Comparison of ENCODE assay signal across 8 mouse cellular contexts in genomic region chr12:102704457-102705198, GRCm38 (mm10). TPM values are rescaled to one million over a fixed set of nuclear protein-coding genes. Genes with fewer than 3 reads are reported as not detected.
DNase-seq lines count a peak whose midpoint lies in the region; ATAC-seq and TF ChIP-seq lines count a peak whose summit lies in the region.

Gene Itpk1, minus strand, starts transcription at chr12:102704930.

- peaks cover 6% of the 10 kb centered on the region; the same call in 1 of the 2 replicates for H3K4me1 ChIP-seq in heart, adult 2 months (ENCODE audit: control insufficient read depth, insufficient read depth, low read length)
- H3K4me1 ChIP-seq in intestine, embryonic 16.5 days (ENCODE audit: control insufficient read depth, insufficient read depth, low read length): peaks cover 59% of the 10 kb centered on the region
- H3K4me1 ChIP-seq in limb, embryonic 13.5 days: peaks cover 45% of the 10 kb centered on the region
- peaks cover 42% of the 10 kb centered on the region for H3K4me1 ChIP-seq in midbrain, embryonic 13.5 days (replicated peaks)

- peak within 1 kb of the TSS; percentile 70 for H3K4me3 ChIP-seq in heart, adult 2 months
- peak within 1 kb of the TSS; percentile 84 for H3K4me3 ChIP-seq in intestine, embryonic 16.5 days (ENCODE audit: low read length)
- H3K4me3 ChIP-seq in limb, embryonic 13.5 days: peak within 1 kb of the TSS; percentile 68
- peak within 1 kb of the TSS; percentile 75 for H3K4me3 ChIP-seq in midbrain, embryonic 13.5 days (replicated peaks)

- H3K27me3 ChIP-seq in heart, adult 2 months (ENCODE audit: control insufficient read depth, insufficient read depth, low read length): no peaks in the 10 kb centered on the region
- no peaks in the 10 kb centered on the region for H3K27me3 ChIP-seq in intestine, embryonic 16.5 days (replicated peaks; ENCODE audit: control insufficient read depth, insufficient read depth, low read length)
- no peaks in the 10 kb centered on the region for H3K27me3 ChIP-seq in limb, embryonic 13.5 days
- 0 out of 2 replicates have a peak, but pooled peaks cover 6% of the 10 kb centered on the region for H3K27me3 ChIP-seq in midbrain, embryonic 13.5 days

- H3K79me2 ChIP-seq in heart, adult 2 months (replicated peaks; ENCODE audit: control insufficient read depth, insufficient read depth, low read length): no peaks in the 10 kb centered on the region

- no peak for TF ChIP-seq CTCF in heart, adult 2 months (IDR thresholded peaks at IDR 0.05)

- H3K4me2 ChIP-seq in intestine, embryonic 16.5 days (ENCODE audit: low read depth, low read length): peak within 1 kb of the TSS; percentile 91
- H3K4me2 ChIP-seq in limb, embryonic 13.5 days (replicated peaks): peak within 1 kb of the TSS; percentile 92
- peak within 1 kb of the TSS; percentile 89 for H3K4me2 ChIP-seq in midbrain, embryonic 13.5 days (replicated peaks)

- peak; percentile 89 for ATAC-seq in intestine, embryonic 16.5 days
- ATAC-seq in limb, embryonic 13.5 days (ENCODE audit: low FRiP score, low read depth): peak; percentile 91
- ATAC-seq in midbrain, embryonic 13.5 days: peak; percentile 83

- peak in 1 of 2 experiments; percentile 51 for DNase-seq in heart, adult 2 months
- no peak for DNase-seq in heart, adult 9 months (ENCODE audit: low spot score in 2 of 2)
- DNase-seq in cerebellum, postnatal 10 days: peak; percentile 72 to 78
- peak; percentile 35 to 49 for DNase-seq in frontal cortex, postnatal 36 days (ENCODE audit: low spot score in 2 of 2)
- peak; percentile 60 to 85 for DNase-seq in spleen, postnatal 4 days (ENCODE audit: low spot score in 2 of 2)

- TF ChIP-seq EP300 in heart, adult 2 months (IDR thresholded peaks at IDR 0.05; ENCODE audit: insufficient read depth, low read depth, low read length): no peak

- WGBS in heart, adult 2 months: 4% methylated on average over 99 of the region's 105 CpGs
- under 1% methylated on average over 78 of the region's 105 CpGs for WGBS in intestine, embryonic 16.5 days
- under 1% methylated on average over 61 of the region's 105 CpGs for WGBS in limb, embryonic 13.5 days
- WGBS in midbrain, embryonic 13.5 days: 0% methylated on average over 52 of the region's 105 CpGs

- 0 out of 2 replicates have a peak, but pooled peaks have one; percentile 35 for TF ChIP-seq POLR2A in heart, adult 2 months (IDR thresholded peaks at IDR 0.05; ENCODE audit: insufficient read depth, low read depth, low read length)

- H3K27ac ChIP-seq in heart, adult 2 months: peak within 1 kb of the TSS; percentile 89
- H3K27ac ChIP-seq in intestine, embryonic 16.5 days (ENCODE audit: low read length): peak within 1 kb of the TSS; percentile 92
- H3K27ac ChIP-seq in limb, embryonic 13.5 days: peak within 1 kb of the TSS; percentile 73; the same call in 1 of the 2 replicates
- H3K27ac ChIP-seq in midbrain, embryonic 13.5 days: peak within 1 kb of the TSS; percentile 89

- intact Hi-C loops in heart, adult 2 months (cut with DNase I): loop anchor here (2.0 to 10.0 kb wide), 5 partner anchors 32 to 360 kb away; partner anchors contain the start of genes Btbd7, Moap1 and Tmem251

- H3K9me3 ChIP-seq in intestine, embryonic 16.5 days (ENCODE audit: control insufficient read depth, low read length): no peaks in the 10 kb centered on the region
- H3K9me3 ChIP-seq in limb, embryonic 13.5 days: no peaks in the 10 kb centered on the region
- no peaks in the 10 kb centered on the region for H3K9me3 ChIP-seq in midbrain, embryonic 13.5 days

- peak within 1 kb of the TSS; percentile 81 for H3K9ac ChIP-seq in heart, adult 2 months (ENCODE audit: low read depth, low read length)
- H3K9ac ChIP-seq in intestine, embryonic 16.5 days (ENCODE audit: low read depth, low read length): peak within 1 kb of the TSS; percentile 87
- peak within 1 kb of the TSS; percentile 84 for H3K9ac ChIP-seq in limb, embryonic 13.5 days
- H3K9ac ChIP-seq in midbrain, embryonic 13.5 days (replicated peaks): peak within 1 kb of the TSS; percentile 81

- no peaks in the 10 kb centered on the region for H3K36me3 ChIP-seq in heart, adult 2 months (ENCODE audit: control insufficient read depth, insufficient read depth, low read length)
- H3K36me3 ChIP-seq in intestine, embryonic 16.5 days (ENCODE audit: control insufficient read depth, insufficient read depth, low read length): no peaks in the 10 kb centered on the region
- H3K36me3 ChIP-seq in limb, embryonic 13.5 days: no peaks in the 10 kb centered on the region
- H3K36me3 ChIP-seq in midbrain, embryonic 13.5 days: no peaks in the 10 kb centered on the region

RNA-seq across cellular contexts. Expression of gene Itpk1, which starts in this region (rescaled TPM):
- total RNA-seq in heart, adult 2 months (2021): 1 to 10 TPM; 7.9 to 9.5 TPM
- polyA plus RNA-seq in heart, adult 2 months (2012; rRNA removed): 11.6 and 11.9 TPM in 2 replicates
- 51.4 and 57.1 TPM in 2 replicates for polyA plus RNA-seq in intestine, embryonic 16.5 days (2015; fragmentation: Nextera tagmentation; extraction: Ambion mirVana)
- polyA plus RNA-seq in limb, embryonic 13.5 days (2015; fragmentation: Nextera tagmentation; extraction: Ambion mirVana): 9.3 TPM in 2 replicates
- polyA plus RNA-seq in midbrain, embryonic 13.5 days (2015; fragmentation: Nextera tagmentation; extraction: Ambion mirVana): 19.7 and 20.7 TPM in 2 replicates

Comparison
In these comparisons a context has a peak if more than half of its experiments do, and no peak if none do; other contexts are left out.
1. DNase-seq: peak in cerebellum, postnatal 10 days (2 of 2), frontal cortex, postnatal 36 days (2 of 2) and spleen, postnatal 4 days (2 of 2); none in heart, adult 9 months (0 of 2).
2. Peak in every context shown above with its lines, with median percentiles within 50 percentile points of each other: H3K27ac ChIP-seq, H3K4me3 ChIP-seq, H3K9ac ChIP-seq, ATAC-seq and H3K4me2 ChIP-seq.